Mouse (Mus musculus): ENCODE results near the gene Trmt10a.
A peak's percentile ranks its signal among the peaks of the same experiment; 100 is the strongest.

The Trmt10a gene

GRCm38 (mm10) chr3:138197973-138198721 is 54.9 kb downstream of the Trmt10a start:
- DNase-seq = peak; percentile 98

GRCm38 (mm10) chr3:138198722-138199068 is 55.4 kb downstream of the Trmt10a start:
- no peak for DNase-seq

GRCm38 (mm10) chr3:138208821-138209220 is 65.6 kb downstream of the Trmt10a start:
- DNase-seq = no peak

All from right cerebral cortex, postnatal 4 days (tissue).